Mouse (Mus musculus) telencephalon, adult 2 months (tissue): ENCODE results near the gene Znrd1as.

ENCODE experiments used
- DNase-seq: peaks from one replicate; pipeline ENCODE4 v3.0.0-alpha.2; 2011; ENCODE audit warnings: low read depth, low spot score

The Znrd1as gene

DNA sequence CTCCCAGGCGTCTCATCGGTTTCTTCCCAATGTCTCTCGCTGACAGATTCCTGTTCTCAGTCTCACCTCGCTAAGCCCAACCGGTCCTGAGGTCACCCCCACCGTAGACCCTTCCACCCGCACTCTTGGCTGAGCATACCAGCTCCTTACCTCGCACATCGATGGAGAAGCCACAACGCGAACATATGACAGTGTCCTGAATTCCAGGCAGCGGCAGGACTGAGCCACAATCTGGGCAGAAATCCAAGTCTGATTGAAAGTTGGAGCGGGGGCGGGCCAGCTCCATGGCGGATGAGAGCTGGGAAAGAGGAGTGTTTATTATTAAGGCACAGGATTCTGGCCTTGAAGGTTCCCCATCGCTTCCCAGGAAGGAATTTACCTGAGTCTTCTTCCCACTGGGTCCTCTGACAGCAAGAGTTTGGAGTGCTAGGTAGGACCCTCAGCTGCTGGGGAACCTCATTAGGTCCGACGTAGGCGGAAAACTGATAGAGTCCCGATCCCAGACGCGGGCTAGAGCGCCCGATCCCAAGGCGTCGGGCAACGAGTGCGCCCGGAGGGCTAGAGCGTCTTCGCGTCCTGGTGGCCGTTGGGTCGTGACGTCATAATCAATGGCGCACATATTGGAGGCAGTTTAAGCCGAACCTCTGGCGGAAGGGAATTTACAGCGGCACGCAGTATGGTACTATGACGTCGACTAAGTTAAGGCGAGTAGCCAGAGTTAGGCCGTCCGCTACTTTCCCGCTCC is at the start of gene Znrd1as, which contains the start of gene Znrd1:
TSS of gene Znrd1as (plus strand) at position 594 of the 745 bp plus-strand sequence.
TSS of gene Znrd1 (minus strand) at position 561 of the 745 bp plus-strand sequence.
- peak; percentile 99 for DNase-seq

DNA sequence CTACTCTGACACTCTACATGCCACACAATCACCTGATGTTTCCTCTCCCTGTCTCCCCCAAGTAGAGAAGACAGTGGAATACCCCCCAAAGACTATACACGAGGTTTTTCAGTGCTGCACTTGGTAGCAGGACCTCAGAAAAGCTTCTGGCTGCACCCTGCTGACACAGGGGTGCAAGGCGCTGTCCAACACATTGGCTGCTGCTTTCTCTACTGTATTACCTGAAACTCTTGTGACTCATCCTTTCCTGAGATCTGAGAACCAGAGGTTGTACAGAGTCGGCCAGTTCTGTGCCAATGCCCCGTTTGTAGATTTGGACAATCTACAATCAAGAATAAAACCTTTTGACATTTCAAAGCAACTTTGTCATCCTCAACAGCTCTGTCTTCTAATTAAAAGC is 48.6 kb upstream of the Znrd1as start:
- DNase-seq = no peak

DNA sequence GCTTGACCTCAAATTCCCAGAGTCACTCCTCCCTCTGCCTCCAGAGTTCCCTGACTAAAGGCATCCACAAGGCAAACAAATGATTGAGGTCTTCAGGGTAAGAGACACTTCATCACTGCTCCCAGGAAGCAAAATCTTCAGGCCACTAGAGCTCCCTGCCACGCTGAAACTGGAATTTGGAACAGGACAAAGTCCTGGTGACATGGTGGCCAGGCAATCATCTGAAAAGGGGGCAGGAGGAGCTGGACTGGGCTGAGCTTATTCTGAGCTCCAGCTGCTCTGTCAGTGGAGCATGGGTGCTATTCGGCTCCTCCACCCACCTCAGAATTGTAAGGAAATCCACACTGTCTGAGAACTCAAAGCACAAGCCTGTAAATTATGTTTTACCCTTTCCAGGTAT is 46.4 kb upstream of the Znrd1as start:
- no peak for DNase-seq

DNA sequence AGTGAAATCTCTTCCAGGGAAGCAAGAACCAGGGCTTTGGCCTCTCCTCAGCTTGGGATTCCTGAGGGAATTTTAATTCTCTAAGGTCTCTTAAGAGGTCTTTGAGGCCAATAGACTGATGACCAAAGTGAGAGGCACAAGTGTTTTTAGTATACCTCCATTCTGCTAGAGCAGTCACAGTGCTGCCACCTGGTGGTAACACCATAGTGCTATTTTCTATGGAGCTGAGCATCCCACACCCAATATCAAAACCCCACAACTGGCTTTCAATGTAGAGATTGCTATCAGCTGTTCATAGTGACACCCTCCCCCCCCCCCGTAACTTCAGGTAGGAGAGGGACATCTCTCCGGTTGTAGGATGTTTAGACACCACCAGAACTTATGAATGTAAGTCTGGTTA is 44.3 kb upstream of the Znrd1as start:
- peak; percentile 18 for DNase-seq

DNA sequence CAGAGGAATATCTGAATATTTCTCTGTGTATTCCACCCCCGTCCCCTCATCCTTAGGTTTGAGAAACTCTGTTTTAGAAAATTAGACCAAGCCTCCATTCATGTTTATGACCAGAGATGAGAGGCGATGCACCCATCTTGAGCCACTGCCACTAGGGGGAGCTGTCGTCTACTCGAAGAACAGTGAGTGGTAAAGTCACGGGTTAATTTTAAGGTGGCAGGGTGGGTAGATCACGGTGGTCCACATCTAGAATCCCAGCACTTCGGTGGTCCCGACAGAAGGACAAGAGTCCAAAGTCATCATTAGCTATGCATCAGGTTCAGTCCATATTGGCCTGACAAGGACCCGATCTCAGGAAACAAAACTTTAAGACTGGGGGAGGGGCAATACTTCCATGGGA is 43.3 kb upstream of the Znrd1as start:
- no peak for DNase-seq

DNA sequence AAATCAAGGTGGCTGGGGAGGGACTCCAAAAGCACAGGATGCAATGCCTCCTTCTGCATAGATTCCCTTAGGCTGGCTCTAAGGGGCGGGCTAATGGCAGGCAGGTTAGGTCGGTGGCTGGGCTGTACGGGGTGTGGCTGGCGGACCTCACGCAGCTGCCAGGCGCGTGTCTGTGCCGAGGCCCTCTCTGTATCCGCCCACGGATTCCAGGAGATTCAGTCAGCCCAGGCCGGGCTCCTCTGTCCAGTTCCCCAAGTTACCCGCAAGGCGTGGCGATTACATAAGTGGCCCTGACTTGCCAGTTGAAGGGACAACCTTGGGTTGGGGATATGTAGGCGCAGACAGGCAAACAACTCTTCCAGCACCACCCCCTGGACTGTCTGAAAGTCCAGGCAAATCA is 38.2 kb upstream of the Znrd1as start:
- no peak for DNase-seq

DNA sequence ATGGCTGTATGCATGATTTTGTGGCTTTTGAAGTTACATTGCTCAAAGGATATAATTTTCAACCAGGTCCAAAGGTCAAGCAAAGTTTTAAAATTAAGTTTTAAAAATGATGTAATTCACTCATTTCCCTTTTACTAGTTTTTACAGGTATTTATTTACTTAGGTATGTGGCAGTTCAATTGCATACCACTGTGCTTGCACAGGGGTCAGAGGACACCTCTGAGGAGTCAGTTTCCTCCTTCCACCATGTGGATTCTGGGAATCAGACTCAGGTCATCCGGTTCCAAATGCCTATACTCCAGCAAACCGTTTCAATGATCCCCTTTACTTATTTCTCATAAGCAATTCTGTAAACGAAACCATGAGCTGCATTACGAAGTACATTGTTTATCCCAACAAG is 35.7 kb upstream of the Znrd1as start:
- DNase-seq = no peak

DNA sequence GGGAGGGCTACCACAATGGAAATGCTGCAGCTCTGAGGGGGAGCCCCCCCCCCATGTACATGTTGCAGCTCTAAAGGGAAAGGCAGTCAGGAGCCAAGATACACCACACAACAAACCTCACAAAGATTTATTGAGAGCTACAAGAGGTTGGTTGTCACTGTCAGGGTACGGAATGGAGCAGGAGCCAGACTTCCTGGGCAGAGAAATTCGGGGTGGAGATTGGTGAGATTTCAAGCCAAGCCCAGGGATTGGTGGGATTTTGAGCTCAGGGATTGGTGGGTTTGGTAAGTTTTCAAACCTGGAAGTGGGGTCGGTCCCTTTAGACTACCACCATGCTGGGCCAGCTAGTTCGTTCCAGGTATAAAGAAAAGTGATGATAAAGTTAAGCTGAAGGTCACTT is 34.9 kb upstream of the Znrd1as start:
- DNase-seq = no peak

DNA sequence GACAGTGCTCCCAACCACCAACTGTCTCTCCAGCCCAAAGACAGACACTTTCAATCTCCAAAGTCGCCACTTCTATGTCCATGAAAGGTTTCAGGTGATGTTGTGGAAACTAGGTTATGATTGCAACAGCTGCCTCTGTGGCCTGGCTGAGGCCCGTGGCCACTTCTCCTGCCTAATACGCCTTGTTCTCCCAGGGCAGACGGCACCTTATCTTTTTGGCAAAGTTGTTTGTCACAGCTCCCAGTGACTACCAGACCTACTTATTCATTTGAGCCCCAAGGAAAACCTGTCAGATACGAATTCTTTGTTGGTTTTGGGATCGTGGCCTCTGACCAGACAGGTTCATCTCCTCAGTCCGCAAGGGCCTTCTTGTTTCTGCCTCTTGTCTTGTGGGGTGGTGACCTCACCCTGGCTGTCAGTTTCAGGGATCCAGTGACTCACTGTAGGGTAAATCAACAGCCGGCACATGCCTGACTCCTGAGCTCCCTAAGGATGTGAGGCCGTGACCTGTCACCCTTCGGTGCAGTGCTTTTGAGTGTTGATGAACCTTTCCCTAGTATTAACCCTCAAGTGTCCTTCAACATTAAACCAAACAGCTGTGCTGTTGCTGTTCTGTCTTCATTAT is 30.8 kb upstream of the Znrd1as start:
- DNase-seq = no peak

DNA sequence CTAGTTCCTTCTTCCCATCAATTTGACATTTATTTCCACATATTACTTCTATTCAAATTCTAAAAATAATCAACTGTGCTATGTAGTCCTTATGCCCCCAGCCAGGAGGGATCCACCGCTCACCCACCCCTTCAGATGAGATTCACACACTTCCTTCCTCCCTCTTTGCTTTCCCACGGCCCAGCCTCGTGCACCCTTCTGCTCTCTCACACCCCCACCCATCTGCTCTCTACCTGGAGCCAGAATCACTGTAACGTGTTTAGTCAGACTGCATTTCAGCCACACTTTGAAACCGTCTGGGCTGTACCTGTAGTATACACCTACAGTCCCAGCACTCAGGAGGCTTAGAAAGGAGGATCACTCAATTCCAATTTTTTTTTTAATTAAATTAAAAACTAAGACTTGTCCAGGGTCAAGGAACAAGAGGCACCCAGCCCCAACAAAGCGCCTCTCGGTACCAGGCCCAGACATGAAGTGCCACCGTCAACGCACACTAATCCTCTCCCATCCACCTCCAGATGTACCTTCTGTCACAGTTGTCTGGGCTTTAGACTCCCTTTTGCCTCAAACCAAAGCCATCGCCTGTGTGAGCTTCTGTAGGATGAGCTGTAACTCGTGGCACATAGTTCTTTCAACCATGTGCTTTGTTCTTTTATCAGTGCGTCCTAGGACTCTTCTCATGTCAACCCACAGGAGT is 29.0 kb upstream of the Znrd1as start:
- DNase-seq = peak; percentile 19

DNA sequence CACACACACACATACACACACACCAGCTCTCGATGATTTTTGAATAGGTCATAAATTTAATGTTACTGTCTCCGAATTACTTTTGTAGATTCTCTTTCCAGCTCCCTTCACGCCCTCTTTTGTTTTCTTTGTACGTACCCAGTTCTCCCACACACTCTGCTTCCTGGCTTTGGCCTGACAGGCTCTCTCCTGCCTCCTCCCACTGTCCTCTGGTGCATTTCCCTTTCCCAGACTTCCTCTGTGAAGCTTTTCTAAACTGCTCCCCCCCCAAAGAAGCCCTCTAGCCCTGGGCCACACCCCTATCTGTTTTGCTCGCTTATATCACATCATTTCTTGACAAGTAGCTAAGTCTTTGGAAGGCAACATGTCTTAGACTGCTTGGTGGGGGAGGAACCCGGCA is 28.2 kb upstream of the Znrd1as start:
- DNase-seq = peak; percentile 6

DNA sequence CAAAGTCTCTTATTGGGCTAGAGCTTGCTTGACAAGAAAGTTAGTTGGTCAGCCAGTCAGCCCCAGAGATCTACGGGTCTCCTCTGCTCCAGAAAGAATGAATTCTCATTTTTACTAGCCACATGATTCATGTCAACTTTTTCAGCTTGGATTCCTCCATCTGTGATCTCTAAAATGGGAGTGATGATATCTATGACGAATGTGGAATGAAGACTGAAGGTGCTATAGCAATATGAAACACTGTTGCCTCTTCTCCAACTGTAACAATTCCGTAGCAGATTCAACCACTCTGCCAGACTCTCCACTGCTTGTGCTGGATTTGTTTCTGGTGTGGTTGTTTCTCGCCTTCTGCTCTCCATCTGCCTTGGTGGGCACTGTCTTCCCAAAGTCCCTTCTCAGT is 27.3 kb upstream of the Znrd1as start:
- DNase-seq = peak; percentile 43

DNA sequence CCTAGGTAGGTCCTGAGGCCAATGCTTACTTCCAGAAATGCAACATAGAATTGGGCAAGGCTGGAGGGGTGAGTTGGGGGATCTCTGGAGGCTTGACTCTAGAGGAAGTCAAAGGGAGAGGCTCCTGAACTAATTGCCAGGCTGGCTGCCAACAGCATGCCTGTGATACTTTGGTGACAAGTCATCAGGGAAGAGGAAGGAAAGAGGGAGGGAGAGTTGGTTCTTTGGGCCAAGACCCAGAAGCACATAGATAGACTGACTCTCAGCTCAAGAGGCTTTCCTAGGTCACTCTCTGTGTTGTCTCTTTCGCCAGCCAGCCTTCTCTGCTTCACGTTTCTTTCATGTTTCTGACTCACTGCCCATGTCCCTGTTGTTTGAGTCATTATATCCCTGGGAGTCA is 26.6 kb upstream of the Znrd1as start:
- no peak for DNase-seq

DNA sequence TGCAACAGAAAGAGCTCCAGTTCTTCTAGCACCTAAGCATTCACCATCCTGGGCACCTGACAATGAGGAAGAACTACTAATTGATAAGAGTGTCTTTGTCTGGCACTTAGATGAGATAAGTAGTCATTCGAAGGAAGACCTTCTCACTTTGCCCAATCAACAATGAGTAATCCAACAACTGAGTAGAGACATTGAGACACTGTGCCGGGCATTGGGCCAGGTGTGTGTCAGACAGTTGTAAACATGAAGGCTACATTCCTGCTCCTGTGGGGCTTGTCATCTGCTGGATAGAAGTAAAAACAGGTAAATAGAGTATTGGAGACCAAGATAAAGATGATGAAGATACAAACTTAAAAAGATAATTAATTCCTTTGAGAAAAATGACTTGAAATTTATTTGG is 20.3 kb upstream of the Znrd1as start:
- no peak for DNase-seq

DNA sequence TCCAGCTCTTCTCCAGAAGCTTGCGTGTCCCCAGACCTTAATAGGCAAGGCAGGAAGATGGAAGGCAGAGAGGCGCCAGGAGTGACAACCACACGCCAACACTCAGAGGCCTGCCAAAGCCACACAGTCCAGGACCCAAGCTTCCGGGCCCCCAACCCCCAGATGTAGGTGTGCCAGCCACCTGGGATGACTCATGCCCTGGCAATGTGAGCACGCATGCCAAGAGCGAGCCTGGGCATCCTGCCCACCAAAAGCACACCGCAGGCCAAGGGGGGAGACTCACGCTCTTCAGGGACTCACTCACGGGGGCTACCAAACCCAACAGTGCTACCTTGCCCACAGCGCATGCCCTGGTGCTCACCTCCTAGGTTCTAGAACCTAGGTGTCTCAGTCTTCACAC is 16.0 kb upstream of the Znrd1as start:
- peak; percentile 55 for DNase-seq

DNA sequence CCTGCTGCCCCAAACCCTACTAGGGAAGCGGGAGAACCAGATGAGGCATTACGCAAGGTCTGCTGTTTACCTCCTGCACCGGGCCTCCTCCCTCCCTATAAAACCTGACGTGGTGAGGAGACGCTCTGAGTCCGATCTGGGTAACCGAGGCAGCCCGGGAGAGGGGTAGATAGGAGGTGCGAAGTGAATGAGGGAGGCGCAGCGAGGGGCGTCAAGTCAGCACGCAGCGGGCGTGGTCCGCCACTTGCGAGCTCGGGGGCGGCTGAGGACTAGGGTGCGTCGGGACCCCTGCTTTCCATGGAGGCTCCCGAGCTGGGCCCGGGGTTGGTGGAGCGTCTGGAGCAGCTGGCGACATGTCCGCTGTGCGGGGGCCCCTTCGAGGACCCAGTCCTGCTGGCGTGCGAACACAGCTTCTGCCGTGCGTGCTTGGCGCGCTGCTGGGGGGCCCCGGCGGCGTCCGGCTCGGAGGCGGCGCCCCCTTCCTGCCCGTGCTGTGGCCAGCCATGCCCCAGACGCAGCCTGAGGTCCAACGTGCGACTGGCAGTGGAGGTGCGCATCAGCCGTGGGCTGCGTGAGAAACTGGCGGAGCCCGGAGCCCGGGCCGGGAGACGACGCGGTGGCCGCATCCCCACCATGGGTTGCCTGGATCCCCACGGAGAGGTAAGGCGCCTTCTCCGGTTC is 15.5 kb upstream of the Znrd1as start, which contains the start of gene Rnf39:
TSS of gene Rnf39 (plus strand) at position 128 of the 681 bp plus-strand sequence.
- no peak for DNase-seq

DNA sequence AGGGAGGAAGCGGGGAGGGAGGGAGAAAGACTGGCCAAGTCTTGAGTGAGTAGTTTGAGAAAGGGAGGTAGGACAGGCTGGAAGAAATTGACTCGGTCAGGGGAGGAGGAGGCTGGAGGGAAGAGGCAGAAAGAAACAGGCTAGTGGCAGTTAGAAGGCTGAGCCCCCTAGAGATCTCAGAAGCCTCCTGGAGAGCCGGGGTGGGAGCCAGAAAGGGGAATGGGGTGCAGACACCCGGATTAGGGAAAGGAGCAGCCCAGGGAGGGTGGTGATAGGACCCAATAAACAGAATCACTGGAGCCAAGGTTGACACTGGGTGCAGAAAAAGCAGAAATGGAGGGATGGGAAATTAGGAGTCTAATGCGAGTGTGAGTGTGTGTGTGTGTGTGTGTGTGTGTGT is 14.7 kb upstream of the Znrd1as start:
- no peak for DNase-seq

DNA sequence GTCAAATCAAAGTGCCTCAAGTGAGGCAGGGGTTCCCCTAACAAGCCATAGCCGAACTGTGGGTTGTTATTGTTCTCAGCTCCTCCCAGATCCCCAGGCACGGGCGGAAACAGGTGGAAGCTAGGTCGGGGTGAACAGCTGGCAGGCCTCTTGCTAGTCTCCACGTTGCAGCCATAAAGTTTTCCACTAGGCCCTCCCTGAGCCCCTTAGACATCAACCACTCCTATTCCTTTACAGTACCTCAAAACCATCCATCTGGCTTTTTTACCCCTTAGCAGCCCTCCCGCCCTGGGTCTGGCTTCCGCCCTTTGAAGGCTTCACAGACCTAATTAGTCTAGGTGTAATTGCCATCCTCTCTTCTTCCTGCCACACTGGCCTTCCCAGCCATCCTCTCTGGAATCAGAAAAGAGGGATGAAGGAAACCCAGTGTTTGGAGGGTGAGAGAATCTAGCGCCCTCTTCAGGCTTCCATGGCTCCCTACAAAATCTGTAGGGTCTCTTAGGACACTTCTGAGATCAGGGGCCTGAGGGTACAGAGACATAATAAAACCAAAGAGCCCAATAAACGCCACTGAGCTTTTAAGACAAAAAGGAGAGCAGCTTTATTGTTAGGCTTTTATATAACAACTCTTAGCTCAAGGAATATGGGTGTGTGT is 14.1 kb upstream of the Znrd1as start:
- DNase-seq = no peak

DNA sequence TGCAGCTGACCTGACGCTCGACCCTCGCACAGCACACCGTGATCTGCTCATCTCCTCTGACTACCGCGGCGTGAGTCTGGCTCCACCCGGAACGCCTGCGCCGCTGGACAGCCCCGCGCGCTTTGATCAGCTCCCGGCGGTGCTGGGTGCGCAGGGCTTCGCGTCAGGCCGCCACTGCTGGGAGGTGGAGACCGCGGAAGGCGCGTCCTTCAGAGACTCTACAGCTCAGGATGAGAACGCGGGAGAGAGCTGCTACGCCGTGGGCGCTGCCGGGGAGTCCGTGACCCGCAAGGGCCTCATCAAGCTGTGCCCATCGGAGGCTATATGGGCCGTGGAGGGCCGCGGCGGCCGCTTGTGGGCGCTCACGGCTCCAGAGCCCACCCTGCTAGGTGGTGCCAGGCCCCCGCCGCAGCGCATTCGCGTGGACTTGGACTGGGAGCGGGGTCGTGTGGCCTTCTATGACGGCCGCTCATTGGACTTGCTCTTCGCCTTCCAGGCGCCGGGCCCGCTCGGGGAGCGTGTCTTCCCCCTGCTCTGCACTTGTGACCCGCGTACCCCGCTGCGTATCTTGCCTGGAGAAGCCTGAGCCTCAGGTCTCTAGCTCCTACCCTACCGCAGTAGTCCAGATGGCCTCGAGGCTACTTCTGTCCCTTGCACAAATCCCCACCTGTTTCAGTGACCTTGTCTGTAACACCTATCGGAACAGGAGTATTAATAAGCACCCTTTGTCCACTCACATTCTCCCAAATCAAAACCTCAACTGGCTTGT is 11.2 kb upstream of the Znrd1as start:
- no peak for DNase-seq

DNA sequence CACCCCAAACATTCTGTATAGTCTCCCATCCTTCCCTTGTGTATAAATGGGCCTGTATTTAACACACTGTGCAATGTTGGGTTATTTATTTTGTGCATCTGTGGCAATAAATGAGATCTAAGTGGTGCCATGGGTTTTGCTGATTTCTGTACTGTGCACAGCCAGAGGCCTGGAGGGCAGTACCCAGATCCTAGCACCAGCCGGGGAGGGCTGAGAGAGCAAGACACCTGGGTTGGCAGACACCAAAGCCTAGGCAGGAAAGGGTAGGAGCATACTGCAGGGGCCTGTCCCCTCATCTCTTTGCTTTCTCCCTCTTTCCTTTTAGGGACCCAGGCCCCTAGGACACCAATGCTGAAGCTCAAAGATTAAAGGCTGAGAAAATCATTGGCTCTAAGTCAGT is 10.1 kb upstream of the Znrd1as start:
- no peak for DNase-seq

DNA sequence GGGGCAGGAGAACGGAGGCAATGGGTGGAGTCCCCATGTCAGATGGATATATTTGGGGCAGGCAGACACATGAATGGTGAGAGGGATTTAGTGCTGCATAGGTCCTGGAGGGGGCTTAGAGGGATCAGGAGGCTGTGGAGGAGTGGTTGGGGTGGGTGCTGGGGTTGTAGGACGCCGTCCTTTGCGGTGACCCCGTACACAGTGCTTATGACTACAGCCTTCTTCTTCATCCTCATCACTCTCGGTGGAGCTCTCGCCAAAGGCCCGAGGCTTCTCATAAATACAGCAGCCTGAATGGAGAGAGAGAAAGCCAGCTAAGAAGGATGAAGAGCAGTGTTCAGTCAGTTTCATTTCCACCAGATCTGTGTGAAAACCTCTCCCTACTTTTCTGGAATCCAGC is 9.1 kb upstream of the Znrd1as start:
- DNase-seq = no peak
